Mouse (Mus musculus): ENCODE results near the gene Rpl3.
"Not testable (repeated sequence)": the region's sequence is repeated elsewhere in the genome, so short reads cannot be mapped to it uniquely, and the experiment has no call there.

Gene Rpl3

GRCm38 (mm10) chr15:80132993-80133586, 41.4 kb upstream of the Rpl3 start, which contains the start of gene Tab1:
Tab1 (plus strand) TSS chr15:80133127.
- H3K27me3 ChIP-seq (ENCODE audit: insufficient read depth, low read length) = no peaks in the 10 kb centered on the region
- peak within 1 kb of the TSS; percentile 90 for H3K4me3 ChIP-seq (replicated peaks; ENCODE audit: low read length)
- peaks cover 87% of the 10 kb centered on the region for H3K4me1 ChIP-seq (replicated peaks; ENCODE audit: low read depth, low read length)
- H3K9me3 ChIP-seq (ENCODE audit: low read length) = no peaks in the 10 kb centered on the region
- TF ChIP-seq POU5F1 (IDR thresholded peaks at IDR 0.05; ENCODE audit: borderline replicate concordance, low read length) = no peak
- TF ChIP-seq NANOG (IDR thresholded peaks at IDR 0.05; ENCODE audit: borderline replicate concordance, low read length) = no peak
- TF ChIP-seq CTCF (conservative IDR thresholded peaks at IDR 0.05; ENCODE audit: low read length) = no peak
- H3K36me3 ChIP-seq (ENCODE audit: insufficient read depth, low read length) = peaks cover 27% of the 10 kb centered on the region

- TF ChIP-seq POU5F1 (IDR thresholded peaks at IDR 0.05; ENCODE audit: borderline replicate concordance, low read length) = no peak
- TF ChIP-seq CTCF (conservative IDR thresholded peaks at IDR 0.05; ENCODE audit: low read length) = no peak
- no peak for TF ChIP-seq NANOG (IDR thresholded peaks at IDR 0.05; ENCODE audit: borderline replicate concordance, low read length)
- Histone ChIP-seq H3K4me1 (replicated peaks; ENCODE audit: low read depth, low read length) (peaks cover 82% of the 10 kb centered on the region), H3K36me3 (ENCODE audit: insufficient read depth, low read length) (peaks cover 23% of the 10 kb centered on the region), H3K9me3 (ENCODE audit: low read length) (no peaks in the 10 kb centered on the region), H3K4me3 (replicated peaks; ENCODE audit: low read length) (peak overlapping the region; percentile 90), H3K27me3 (ENCODE audit: insufficient read depth, low read length) (no peaks in the 10 kb centered on the region)
Observed at GRCm38 (mm10) chr15:80132452-80132851, 40.8 kb upstream of the Rpl3 start.

GRCm38 (mm10) chr15:80131421-80131820, 39.8 kb upstream of the Rpl3 start:
- TF ChIP-seq CTCF (conservative IDR thresholded peaks at IDR 0.05; ENCODE audit: low read length) (no peak), POU5F1 (IDR thresholded peaks at IDR 0.05; ENCODE audit: borderline replicate concordance, low read length) (no peak), NANOG (IDR thresholded peaks at IDR 0.05; ENCODE audit: borderline replicate concordance, low read length) (no peak)
- Histone ChIP-seq H3K4me1 (replicated peaks; ENCODE audit: low read depth, low read length) (peaks cover 74% of the 10 kb centered on the region), H3K36me3 (ENCODE audit: insufficient read depth, low read length) (peaks cover 14% of the 10 kb centered on the region), H3K9me3 (ENCODE audit: low read length) (no peaks in the 10 kb centered on the region), H3K27me3 (ENCODE audit: insufficient read depth, low read length) (no peaks in the 10 kb centered on the region), H3K4me3 (replicated peaks; ENCODE audit: low read length) (no peak overlapping the region)

- peaks cover 8% of the 10 kb centered on the region for H3K36me3 ChIP-seq (ENCODE audit: insufficient read depth, low read length)
- H3K27me3 ChIP-seq (ENCODE audit: insufficient read depth, low read length) = no peaks in the 10 kb centered on the region
- H3K4me3 ChIP-seq (replicated peaks; ENCODE audit: low read length) = no peak overlapping the region
- H3K4me1 ChIP-seq (replicated peaks; ENCODE audit: low read depth, low read length) = peaks cover 67% of the 10 kb centered on the region
- TF ChIP-seq POU5F1 (IDR thresholded peaks at IDR 0.05; ENCODE audit: borderline replicate concordance, low read length) (no peak), NANOG (IDR thresholded peaks at IDR 0.05; ENCODE audit: borderline replicate concordance, low read length) (no peak), CTCF (conservative IDR thresholded peaks at IDR 0.05; ENCODE audit: low read length) (no peak)
- no peaks in the 10 kb centered on the region for H3K9me3 ChIP-seq (ENCODE audit: low read length)
Observed at GRCm38 (mm10) chr15:80130689-80131088, 39.0 kb upstream of the Rpl3 start.

- Histone ChIP-seq H3K4me1 (replicated peaks; ENCODE audit: low read depth, low read length) (peaks cover 65% of the 10 kb centered on the region), H3K36me3 (ENCODE audit: insufficient read depth, low read length) (peaks cover 5% of the 10 kb centered on the region), H3K27me3 (ENCODE audit: insufficient read depth, low read length) (no peaks in the 10 kb centered on the region), H3K9me3 (ENCODE audit: low read length) (no peaks in the 10 kb centered on the region), H3K4me3 (replicated peaks; ENCODE audit: low read length) (no peak overlapping the region)
- TF ChIP-seq POU5F1 (IDR thresholded peaks at IDR 0.05; ENCODE audit: borderline replicate concordance, low read length) (no peak), NANOG (IDR thresholded peaks at IDR 0.05; ENCODE audit: borderline replicate concordance, low read length) (no peak), CTCF (conservative IDR thresholded peaks at IDR 0.05; ENCODE audit: low read length) (no peak)
Observed at GRCm38 (mm10) chr15:80129982-80130381, 38.3 kb upstream of the Rpl3 start.

GRCm38 (mm10) chr15:80127191-80127590, 35.5 kb upstream of the Rpl3 start:
- Histone ChIP-seq H3K4me3 (replicated peaks; ENCODE audit: low read length) (no peak overlapping the region), H3K36me3 (ENCODE audit: insufficient read depth, low read length) (no peaks in the 10 kb centered on the region), H3K4me1 (replicated peaks; ENCODE audit: low read depth, low read length) (peaks cover 53% of the 10 kb centered on the region), H3K9me3 (ENCODE audit: low read length) (no peaks in the 10 kb centered on the region), H3K27me3 (ENCODE audit: insufficient read depth, low read length) (no peaks in the 10 kb centered on the region)
- no peak for TF ChIP-seq NANOG (IDR thresholded peaks at IDR 0.05; ENCODE audit: borderline replicate concordance, low read length)
- TF ChIP-seq POU5F1 (IDR thresholded peaks at IDR 0.05; ENCODE audit: borderline replicate concordance, low read length) = no peak
- TF ChIP-seq CTCF (conservative IDR thresholded peaks at IDR 0.05; ENCODE audit: low read length) = no peak

GRCm38 (mm10) chr15:80124651-80125050, 33.0 kb upstream of the Rpl3 start:
- Histone ChIP-seq H3K9me3 (ENCODE audit: low read length) (no peaks in the 10 kb centered on the region), H3K36me3 (ENCODE audit: insufficient read depth, low read length) (0 out of 2 replicates have a peak, but pooled peaks cover 5% of the 10 kb centered on the region), H3K4me3 (replicated peaks; ENCODE audit: low read length) (no peak overlapping the region), H3K4me1 (replicated peaks; ENCODE audit: low read depth, low read length) (peaks cover 31% of the 10 kb centered on the region), H3K27me3 (ENCODE audit: insufficient read depth, low read length) (no peaks in the 10 kb centered on the region)
- no peak for TF ChIP-seq CTCF (conservative IDR thresholded peaks at IDR 0.05; ENCODE audit: low read length)

- peaks cover 26% of the 10 kb centered on the region for H3K4me1 ChIP-seq (replicated peaks; ENCODE audit: low read depth, low read length)
- H3K27me3 ChIP-seq (ENCODE audit: insufficient read depth, low read length); H3K4me3 ChIP-seq (replicated peaks; ENCODE audit: low read length); H3K36me3 ChIP-seq (ENCODE audit: insufficient read depth, low read length); H3K9me3 ChIP-seq (ENCODE audit: low read length): not testable (repeated sequence)
Observed at GRCm38 (mm10) chr15:80122431-80122830, 30.8 kb upstream of the Rpl3 start.

- Histone ChIP-seq H3K9me3 (ENCODE audit: low read length) (no peaks in the 10 kb centered on the region), H3K36me3 (ENCODE audit: insufficient read depth, low read length) (0 out of 2 replicates have a peak, but pooled peaks cover 5% of the 10 kb centered on the region), H3K4me1 (replicated peaks; ENCODE audit: low read depth, low read length) (peaks cover 29% of the 10 kb centered on the region), H3K4me3 (replicated peaks; ENCODE audit: low read length) (no peak overlapping the region), H3K27me3 (ENCODE audit: insufficient read depth, low read length) (no peaks in the 10 kb centered on the region)
- no peak for TF ChIP-seq CTCF (conservative IDR thresholded peaks at IDR 0.05; ENCODE audit: low read length)
- no peak for TF ChIP-seq POU5F1 (IDR thresholded peaks at IDR 0.05; ENCODE audit: borderline replicate concordance, low read length)
- TF ChIP-seq NANOG (IDR thresholded peaks at IDR 0.05; ENCODE audit: borderline replicate concordance, low read length) = no peak
Observed at GRCm38 (mm10) chr15:80121721-80122325, 30.2 kb upstream of the Rpl3 start.
